Mouse (Mus musculus) cerebellum, adult 2 months (tissue): ENCODE measurements at regions not wholly inside any gene's neighbourhood (a gene's known extent, or its start where the extent isn't known, plus 50 kb on each side); places are given as distances from the start of the nearest gene placed in this dataset.

Experiments used
- DNase-seq, 2 experiments: peaks; one replicate each; pipeline ENCODE4 v3.0.0; 2021
- H3K27ac ChIP-seq: fragments of 200-500 bp; 2 replicates; pipeline ENCODE4 v1.5.1; 2012; ENCODE audit warnings: low read length, control low read depth, inconsistent platforms; ENCODE audit not compliant: insufficient read depth
- H3K27me3 ChIP-seq: fragments of 200-500 bp; 2 replicates; pipeline ENCODE4 v1.6.1; 2012; ENCODE audit warnings: inconsistent platforms, mild to moderate bottlenecking, low read length, moderate library complexity; ENCODE audit not compliant: control insufficient read depth, insufficient read depth
- H3K4me1 ChIP-seq: fragments of 200-500 bp; 2 replicates; pipeline ENCODE4 v1.6.1; 2011; ENCODE audit warnings: low read length; ENCODE audit not compliant: control insufficient read depth, insufficient read depth
- H3K4me3 ChIP-seq: fragments of 200-500 bp; replicated peaks from 2 replicates; pipeline ENCODE3; 2011; ENCODE audit warnings: mild to moderate bottlenecking, low read depth, low read length, control low read depth; ENCODE audit not compliant: insufficient read depth
- CTCF ChIP-seq: fragments of 200-500 bp; IDR thresholded peaks from 2 replicates; pipeline ENCODE4 v1.5.1; 2011; ENCODE audit warnings: low read depth, mild to moderate bottlenecking, control low read depth, low read length, moderate library complexity, borderline replicate concordance; ENCODE audit not compliant: insufficient read depth
- POLR2A ChIP-seq: fragments of 200-500 bp; IDR thresholded peaks from 2 replicates; pipeline ENCODE4 v1.6.1; 2011; ENCODE audit warnings: low read length, control low read depth, borderline replicate concordance; ENCODE audit not compliant: insufficient read depth
- WGBS: fragments of 180-500 bp; shearing (Covaris S2); methylation state at CpG from one replicate; pipeline ENCODE4 v1.1.7; 2018; 5-methylcytosine and 5-hydroxymethylcytosine counted together

DNA sequence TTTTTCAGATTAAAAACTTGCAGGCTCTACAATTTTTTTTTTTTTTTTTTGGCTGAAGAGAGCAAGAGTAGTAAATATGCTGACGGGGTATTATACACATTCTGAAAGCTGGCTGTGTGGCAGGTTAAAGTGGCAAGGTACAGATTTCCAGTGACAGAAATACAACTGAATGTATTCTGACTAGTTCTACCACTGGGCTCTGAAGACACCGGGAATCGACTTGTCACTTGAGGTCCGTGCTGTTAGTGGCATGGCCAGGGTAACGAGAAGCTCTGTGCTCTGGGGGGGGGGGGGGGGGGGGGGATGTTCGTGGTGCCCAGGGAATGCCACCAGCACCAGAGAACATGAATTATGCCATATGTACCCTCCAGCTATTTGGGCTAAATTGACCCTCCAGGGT lies 124.7 kb downstream of the Tmem38b start:
- Histone ChIP-seq H3K27me3 (no peaks in the 10 kb centered on the region), H3K27ac (no peak overlapping the region), H3K4me3 (no peak overlapping the region), H3K4me1 (no peaks in the 10 kb centered on the region)
- TF ChIP-seq CTCF (no peak), POLR2A (no peak)
- 13% methylated on average over 6 of the region's 6 CpGs for WGBS
- no peak for DNase-seq

DNA sequence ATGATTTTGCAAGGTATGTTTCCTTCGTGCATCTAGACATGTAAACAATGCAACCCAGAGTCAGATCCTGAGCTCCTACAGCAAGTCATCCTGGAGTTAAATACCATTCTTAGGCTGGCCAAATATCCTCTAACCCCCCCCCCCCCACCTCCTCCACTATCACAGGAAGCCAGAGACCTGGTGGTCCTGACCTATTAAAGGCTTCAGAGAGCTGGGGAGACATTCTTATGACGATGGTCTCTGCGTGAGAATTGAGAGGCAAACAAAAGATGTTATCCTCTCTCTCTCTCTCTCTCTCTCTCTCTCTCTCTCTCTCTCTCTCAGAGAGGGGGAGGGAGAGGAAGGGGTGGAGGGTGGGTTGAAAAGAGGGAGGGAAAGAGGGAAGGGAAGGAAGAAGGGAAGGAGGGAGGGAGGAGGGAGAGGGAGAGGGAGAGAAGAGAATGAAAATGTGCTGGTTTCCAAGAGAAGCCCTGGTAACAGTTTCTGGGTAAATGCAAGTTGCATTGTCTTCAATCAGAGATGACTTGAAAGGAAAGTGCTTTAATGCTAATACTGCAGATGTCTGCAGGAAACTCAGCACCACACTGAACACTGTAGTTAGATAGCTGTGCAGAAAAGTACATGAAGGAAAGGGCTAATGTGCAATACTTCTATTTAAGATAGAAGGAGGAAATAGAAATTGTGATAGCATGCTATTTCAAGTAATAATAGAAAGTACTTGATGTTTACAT lies 125.3 kb downstream of the Tmem38b start:
- no peak overlapping the region for H3K27ac ChIP-seq
- no peaks in the 10 kb centered on the region for H3K4me1 ChIP-seq
- TF ChIP-seq POLR2A (no peak), CTCF (no peak)
- no peak for DNase-seq
- H3K27me3 ChIP-seq, result no peaks in the 10 kb centered on the region
- 16% methylated on average over 3 of the region's 3 CpGs for WGBS
- no peak overlapping the region for H3K4me3 ChIP-seq

DNA sequence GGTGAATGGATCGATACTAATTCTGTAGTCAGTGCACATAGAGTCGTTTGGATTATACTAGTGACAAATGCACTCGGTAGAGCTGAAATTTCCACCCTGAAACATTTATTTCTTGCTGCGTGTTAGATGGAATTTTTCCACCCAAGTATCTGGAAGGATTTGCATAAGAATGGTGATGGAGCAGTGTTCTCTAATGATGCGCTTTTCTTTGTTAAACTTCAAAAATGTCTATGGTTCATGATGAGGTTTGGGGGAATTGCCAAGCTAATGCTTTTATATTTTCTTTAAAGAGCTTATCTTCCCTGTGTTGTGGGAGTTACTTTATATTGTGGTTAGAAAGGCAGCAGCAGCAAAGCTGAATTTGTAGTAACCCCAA lies 125.9 kb downstream of the Tmem38b start:
- no peak overlapping the region for H3K4me3 ChIP-seq
- no peaks in the 10 kb centered on the region for H3K4me1 ChIP-seq
- no peak for DNase-seq
- WGBS, result 51% methylated on average over 5 of the region's 5 CpGs
- H3K27ac ChIP-seq, result no peak overlapping the region
- no peaks in the 10 kb centered on the region for H3K27me3 ChIP-seq
- TF ChIP-seq POLR2A (no peak), CTCF (no peak)

GRCm38 (mm10) chr4:53952288-53952687 lies 126.4 kb downstream of the Tmem38b start:
- no peak overlapping the region for H3K27ac ChIP-seq
- TF ChIP-seq CTCF (no peak), POLR2A (no peak)
- no peak for DNase-seq
- H3K4me1 ChIP-seq, result no peaks in the 10 kb centered on the region
- WGBS, result 22% methylated on average over 3 of the region's 3 CpGs
- no peak overlapping the region for H3K4me3 ChIP-seq
- H3K27me3 ChIP-seq, result no peaks in the 10 kb centered on the region

DNA sequence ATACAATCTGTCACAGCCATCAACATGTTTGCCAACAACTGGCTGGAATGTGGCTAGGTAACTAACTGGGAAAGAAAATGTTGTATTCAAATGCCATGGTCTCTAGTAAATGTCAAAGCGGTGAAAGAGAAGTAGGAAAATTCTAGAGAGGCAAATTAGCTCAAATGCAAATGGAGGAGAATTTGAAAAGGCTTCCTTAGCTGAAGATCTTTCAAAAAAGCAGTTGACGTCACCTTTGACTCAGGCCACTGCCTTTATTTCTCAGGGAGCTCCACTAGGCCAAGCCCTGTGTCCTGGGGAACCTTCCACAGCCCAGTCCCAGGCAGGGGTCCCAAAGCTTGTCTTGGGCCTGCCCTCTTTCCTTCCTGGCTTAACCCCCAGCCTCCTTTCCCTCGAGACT lies 136.6 kb downstream of the Tmem38b start:
- 85% methylated on average over 3 of the region's 3 CpGs for WGBS
- H3K27me3 ChIP-seq, result no peaks in the 10 kb centered on the region
- H3K4me3 ChIP-seq, result no peak overlapping the region
- no peak overlapping the region for H3K27ac ChIP-seq
- TF ChIP-seq CTCF, result no peak
- no peak for TF ChIP-seq POLR2A
- no peaks in the 10 kb centered on the region for H3K4me1 ChIP-seq
- DNase-seq, result no peak

DNA sequence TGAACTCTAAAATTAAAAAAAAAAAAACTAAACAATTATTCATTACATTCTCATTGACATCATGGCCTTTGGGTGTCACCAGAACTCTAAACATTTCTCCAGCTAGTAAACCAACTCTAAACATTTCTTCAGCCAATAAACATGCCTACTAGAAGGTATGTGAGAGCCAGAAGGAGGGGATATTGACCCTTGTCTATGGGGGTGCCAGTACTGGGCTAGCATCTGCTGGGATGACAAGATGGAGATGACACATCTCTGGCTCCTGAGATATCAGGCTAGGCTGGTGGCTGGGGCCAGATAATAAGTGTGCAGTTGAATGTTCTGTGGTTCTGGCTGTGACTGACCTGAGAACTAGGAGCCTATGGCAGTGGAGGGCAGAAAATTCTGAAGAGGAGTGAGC lies 144.6 kb downstream of the Tmem38b start:
- no peak overlapping the region for H3K27ac ChIP-seq
- no peak for TF ChIP-seq POLR2A
- TF ChIP-seq CTCF, result no peak

DNA sequence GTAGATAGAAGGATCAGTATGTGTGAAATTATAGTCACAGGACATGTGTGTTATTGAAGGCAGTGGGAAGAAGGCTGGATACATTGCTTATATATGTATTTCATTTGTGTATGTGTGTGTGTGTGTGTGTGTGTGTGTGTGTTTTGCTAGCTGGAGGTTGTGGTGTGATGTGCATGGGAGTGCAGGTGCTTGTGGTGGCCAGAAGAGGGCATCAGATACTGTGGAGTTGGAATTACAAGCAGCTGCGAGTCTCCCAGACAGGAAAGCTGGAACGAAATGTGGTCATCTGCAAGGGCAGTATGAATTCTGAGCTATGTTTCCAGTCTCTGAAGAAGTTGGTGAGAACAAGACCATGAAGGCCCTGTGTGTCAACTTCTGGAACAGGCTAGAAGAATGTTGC lies 145.1 kb downstream of the Tmem38b start:
- TF ChIP-seq CTCF (no peak), POLR2A (no peak)
- no peak for DNase-seq
- no peaks in the 10 kb centered on the region for H3K4me1 ChIP-seq
- H3K27me3 ChIP-seq, result no peaks in the 10 kb centered on the region
- no peak overlapping the region for H3K4me3 ChIP-seq
- H3K27ac ChIP-seq, result no peak overlapping the region
- 92% methylated on average over 2 of the region's 2 CpGs for WGBS

More for the DNA sequence above, 144.6 kb downstream of the Tmem38b start:
- H3K4me1 ChIP-seq, result no peaks in the 10 kb centered on the region
- H3K27me3 ChIP-seq, result no peaks in the 10 kb centered on the region
- DNase-seq, result no peak
- H3K4me3 ChIP-seq, result no peak overlapping the region

DNA sequence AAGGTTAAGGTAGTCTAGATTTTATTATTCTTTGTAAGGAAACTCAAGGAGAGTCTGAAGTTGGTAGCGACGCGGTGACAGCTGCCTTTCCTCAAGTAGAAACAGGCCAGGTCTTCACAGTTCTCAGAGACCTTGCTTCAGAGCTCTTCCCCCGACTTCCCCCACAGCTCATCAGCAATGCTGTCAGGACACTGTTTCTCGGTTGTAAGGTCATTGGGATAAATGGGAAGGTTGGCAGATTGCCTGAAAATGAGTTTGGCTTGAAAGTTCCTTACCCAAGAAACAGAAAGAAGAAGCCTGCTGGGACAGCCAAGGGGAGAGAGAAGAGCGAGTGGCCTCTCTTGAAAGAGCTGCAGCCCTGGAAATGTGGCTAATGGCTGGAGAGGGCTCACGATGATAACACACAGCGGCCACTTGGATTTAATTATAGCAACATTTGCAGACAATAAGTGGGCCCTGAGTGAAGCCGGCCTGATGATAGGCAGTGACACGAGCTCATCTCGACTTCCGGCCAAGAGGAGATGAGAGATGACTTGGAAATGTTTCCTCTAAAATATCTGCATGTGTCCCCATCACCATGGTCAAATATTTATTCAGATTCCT lies 150.3 kb downstream of the Tmem38b start:
- Histone ChIP-seq H3K27ac (no peak overlapping the region), H3K27me3 (no peaks in the 10 kb centered on the region), H3K4me1 (no peaks in the 10 kb centered on the region), H3K4me3 (no peak overlapping the region)
- WGBS, result 30% methylated on average over 12 of the region's 12 CpGs
- TF ChIP-seq CTCF, result no peak
- no peak for TF ChIP-seq POLR2A
- peak in 1 of 2 experiments; percentile 12 for DNase-seq
